Mouse (Mus musculus): ENCODE data around the gene Stag3.

Gene Stag3

DNA sequence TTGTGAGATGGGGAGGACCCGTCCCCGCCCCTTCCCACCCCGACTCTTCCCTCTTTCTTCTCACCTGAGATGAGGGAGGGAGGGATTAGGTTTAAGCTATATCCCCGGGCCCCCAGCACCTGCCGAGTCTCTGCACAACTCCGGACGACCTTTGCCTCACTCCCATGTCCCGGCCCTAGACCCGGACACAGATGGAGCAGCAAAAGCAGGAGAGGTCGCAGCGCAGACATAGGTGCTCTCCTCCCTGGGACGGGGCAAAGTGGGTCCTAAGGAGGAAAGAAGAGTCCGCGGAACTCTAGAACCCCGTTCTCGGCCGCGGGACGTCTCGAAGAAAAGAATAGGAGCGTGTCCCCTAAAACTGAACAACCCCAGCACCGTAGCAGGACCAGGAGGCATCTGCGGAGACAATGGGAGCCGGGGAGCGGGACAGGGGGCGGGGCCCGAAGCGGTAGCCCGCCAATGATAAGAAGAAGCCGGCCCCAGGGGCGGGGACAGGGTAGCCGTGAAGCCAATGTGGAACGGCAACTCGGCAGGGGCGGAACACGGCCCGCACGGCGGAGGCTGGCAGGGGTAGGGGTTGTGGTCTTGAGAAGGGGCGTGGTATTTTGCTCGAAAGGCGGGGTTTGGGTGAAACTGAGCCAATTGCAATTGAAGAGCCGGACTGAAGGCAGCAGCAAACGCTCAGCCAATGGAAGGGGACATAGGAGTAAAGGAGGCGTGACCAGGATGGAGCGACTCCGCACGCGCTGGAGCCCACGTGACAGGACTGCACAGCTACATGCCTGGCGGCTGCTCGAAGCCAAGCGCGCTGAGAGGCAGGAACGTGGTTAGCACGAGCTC lies at the start of gene Stag3, which contains the start of the genes Gm43720 and Gpc2:
Gene Stag3 (plus strand): TSS at position 656 of the 840 bp plus-strand sequence.
Gene Gm43720 (minus strand): TSS at position 374 of the 840 bp plus-strand sequence.
Gene Gpc2 (minus strand): TSS at position 421 of the 840 bp plus-strand sequence.
- DNase-seq (ENCODE audit: low spot score in 2 of 2) = peak; percentile 65 to 66

DNA sequence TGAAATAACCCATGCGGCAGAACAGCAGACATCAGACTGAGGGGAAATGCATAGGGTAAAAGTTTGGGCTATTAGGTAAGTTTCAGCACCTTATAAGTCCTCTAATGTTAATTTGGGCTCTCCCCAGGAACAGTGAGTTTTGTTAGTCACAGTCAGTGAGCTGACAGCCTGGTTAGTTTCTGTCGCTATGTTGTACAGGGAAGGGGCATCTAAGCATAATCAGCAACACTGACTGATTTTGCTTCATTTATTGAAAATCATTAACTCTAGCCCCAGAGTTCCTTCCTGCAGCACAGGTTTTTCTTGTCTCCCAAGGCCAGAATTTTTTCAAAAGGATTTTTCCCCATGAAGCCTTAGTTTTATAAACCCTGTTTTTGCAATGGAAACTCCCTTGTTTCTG lies 46.3 kb upstream of the Stag3 start:
- DNase-seq (ENCODE audit: low spot score in 2 of 2) = no peak

DNA sequence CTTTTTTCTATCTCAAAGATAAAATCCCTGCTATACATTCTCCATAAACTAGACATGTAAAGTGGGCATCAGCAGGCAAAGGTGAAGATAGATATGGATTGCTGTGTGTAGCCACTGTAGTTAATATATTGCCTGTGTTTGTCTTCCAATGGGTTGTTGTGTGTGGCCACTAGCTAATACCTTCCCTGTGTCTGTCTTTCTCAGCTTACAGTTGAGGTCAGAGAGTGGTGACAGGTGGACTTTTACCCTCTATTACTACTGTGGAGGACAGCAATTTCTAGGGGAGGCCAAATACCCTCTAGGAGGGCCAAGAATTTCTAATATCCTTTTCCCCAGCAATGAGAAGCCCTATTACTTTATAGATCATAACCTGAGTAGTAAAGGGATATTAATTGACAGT lies 45.8 kb upstream of the Stag3 start:
- no peak for DNase-seq (ENCODE audit: low spot score in 2 of 2)

DNA sequence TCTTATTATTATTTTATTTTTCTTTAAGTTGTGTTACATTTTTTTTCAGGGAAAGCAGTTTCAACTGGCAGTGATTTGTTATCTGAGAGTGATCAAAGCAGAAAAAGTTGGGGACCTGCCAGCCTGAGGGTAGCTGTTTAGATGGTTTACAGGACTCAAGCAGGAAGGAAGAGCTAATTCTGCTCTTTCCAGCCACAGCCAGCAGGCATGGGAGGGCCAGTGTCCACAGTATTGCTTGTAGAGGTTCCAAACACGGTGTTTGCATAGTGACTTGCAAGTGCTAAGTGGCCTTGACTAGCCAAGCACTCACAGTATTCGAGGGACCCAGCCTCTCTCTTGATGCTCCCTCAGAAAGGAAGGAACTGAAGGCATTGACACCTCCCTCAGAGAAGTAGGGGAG lies 38.5 kb upstream of the Stag3 start:
- DNase-seq (ENCODE audit: low spot score in 2 of 2) = no peak

DNA sequence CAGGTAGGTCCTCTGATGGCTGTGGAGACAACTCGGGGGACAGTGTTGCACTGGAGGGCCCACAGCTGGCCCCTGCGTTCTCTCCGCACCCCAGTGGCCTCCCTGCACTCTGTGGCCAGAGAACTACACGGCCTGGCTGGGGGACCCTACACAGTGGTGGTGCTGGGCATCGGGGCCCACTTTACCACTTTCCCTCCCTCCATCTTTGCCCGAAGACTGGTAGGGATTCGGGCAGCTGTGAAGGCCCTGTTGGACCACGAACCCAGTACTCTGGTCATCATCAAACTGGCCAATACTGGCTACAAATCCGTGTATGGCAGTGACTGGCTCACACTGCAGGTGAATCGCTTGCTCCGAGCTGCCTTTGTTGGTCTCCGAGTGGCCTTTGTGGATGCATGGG lies 28.9 kb upstream of the Stag3 start:
- DNase-seq (ENCODE audit: low spot score in 2 of 2) = no peak

DNA sequence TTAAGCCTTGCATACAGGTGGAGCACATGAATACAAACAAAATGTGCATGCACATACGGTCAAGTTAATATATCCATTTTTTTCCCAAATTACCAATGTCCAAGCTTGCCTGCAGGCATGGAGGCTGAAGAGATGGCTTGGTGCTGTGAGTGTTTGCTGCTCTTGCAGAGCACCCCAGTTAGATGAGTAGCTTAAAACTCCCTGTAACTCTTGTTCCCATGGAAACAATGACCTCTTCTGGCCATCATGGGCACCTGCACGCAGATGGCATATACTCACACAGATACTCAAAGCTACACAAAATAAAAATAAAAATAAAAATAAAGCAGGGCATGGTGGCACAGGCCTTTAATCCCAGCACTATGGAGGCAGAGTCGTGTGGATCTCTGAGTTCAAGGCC lies 27.0 kb upstream of the Stag3 start:
- DNase-seq (ENCODE audit: low spot score in 2 of 2) = no peak

DNA sequence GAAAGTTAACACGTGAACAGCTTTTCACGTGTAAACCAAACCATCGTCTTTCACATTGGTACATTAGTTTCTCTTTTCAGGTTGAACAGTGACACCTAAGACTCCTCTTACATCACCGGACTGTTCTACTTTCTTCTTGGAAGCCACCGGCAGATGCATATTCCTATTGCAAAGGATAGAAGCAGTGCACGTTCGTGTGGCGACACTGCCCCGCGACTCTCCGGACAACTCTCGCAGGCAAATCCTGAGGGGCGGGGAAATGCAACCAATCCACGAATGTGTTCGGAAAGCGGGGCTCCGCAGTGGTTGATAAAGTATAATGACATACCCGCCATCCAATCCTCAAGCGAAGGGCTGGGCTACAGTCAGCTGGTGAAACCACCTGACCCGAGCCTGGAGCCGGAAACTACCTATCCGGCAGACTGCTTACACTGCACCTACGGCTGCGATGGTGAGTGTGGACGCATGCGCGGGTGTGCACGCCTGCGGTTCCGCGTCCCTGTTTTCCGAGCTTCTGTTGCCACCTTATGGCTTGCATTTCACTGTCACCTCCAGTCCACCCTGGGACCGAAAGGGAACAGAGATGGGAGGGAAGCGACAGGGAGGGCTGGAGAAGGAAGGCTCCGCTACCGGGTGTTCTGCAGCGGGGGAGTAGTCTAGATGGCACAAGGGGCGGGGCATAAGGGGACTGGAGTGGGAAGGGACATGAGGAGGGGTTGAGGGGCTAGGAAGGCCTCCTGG lies 24.5 kb upstream of the Stag3 start, which contains the start of gene Lamtor4:
Gene Lamtor4 (plus strand): TSS at position 130 of the 741 bp plus-strand sequence.
- DNase-seq (ENCODE audit: low spot score in 2 of 2) = peak; percentile 96 to 97

DNA sequence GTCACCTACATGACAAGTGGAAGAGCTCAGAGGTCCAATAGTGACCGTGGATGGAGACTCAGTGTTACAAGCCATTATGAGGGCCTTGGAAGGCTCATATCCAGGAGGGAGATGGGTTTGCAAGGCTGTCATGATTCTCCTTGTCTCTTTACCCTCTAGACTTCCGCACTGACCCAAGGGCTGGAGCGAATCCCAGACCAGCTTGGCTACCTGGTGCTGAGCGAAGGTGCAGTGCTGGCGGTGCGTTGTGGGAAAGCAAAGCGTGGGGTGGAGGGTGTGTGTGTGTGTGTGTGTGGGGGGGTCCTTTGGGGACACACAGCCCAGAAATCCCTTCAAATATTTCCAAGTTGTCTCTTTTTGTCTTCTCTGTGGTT lies 24.0 kb upstream of the Stag3 start:
- DNase-seq (ENCODE audit: low spot score in 2 of 2) = no peak

DNA sequence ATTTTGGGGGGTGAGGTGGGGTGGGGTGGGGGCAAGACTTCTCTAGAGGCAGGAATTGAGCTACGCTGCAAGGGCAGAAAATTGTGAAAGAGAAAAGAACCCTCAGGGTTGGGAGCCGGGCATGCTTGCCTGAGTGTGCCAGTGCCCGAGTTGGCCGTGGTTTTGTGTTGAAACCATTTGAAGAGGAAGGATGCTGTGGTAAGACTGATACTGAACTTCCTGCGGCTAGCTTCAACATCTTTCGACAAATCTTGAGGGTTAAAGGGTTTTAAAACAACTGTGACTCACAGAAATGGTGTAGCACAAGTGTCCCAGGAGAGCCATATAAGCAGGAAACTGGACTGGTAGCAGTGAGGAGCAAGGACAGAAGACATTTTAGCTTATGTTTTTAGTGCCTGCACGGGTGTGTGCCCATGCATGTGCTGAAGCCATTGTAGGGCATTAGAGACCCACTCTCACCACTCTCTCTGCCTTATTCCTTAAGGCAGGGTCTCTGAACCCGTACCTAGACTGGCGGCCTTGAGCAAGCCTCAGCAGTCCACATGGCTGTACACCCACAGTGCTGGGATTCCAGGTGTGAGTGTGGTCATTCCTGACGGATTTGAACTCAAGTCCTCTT lies 23.0 kb upstream of the Stag3 start:
- DNase-seq (ENCODE audit: low spot score in 2 of 2) = no peak

DNA sequence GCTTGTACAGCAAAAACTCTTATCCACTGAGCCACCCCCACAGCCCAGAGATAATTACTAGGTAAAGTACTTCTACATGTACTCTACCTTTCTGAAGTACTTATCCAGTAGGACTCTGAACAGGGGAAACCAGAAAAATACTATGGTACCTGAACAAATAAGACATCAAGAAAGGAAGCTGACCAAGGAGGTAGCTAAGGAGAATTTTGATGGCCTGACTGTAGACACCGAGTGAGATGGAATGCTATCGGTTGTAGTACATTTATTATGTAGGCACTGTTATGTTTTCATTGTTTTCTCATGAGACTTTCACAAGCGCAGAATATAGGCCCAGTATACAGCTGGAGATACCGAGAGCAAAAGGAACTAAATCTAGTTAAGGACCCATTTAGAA lies 22.5 kb upstream of the Stag3 start:
- no peak for DNase-seq (ENCODE audit: low spot score in 2 of 2)

DNA sequence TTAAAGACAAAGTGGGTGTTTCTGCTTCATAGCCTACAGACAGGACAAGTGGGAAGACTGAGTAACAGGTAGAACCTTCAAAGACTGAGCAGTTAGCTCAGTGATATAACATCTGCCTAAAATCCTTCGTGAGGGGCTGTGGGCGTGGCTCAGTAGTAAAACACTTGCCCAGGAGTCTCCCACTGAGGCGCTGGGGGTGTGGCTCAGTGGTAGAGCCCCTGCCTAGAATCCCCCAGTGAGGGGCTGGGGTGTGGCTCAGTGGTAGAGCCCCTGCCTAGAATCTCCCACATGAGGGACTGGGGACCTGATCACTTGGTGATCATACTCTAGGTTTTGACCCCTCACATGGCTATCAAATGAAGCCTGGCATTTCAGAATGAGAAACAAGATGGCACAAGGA lies 22.0 kb upstream of the Stag3 start:
- no peak for DNase-seq (ENCODE audit: low spot score in 2 of 2)

DNA sequence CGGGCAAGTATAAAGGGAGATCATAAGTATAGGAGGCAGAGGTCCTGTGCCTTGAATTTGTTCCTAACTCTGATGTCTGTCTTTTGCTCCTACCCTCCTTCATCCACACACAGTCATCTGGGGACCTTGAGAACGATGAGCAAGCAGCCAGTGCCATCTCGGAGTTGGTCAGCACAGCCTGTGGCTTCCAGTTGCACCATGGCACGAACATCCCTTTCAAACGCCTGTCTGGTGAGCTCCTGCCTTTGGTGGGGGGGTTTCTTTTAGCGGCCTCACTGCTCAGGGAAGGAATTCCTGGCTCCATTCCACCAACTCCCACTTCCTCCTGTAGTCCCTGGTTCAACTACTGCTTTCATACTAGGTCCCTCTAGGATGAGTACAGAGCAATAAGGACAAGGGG lies 21.5 kb upstream of the Stag3 start:
- no peak for DNase-seq (ENCODE audit: low spot score in 2 of 2)

DNA sequence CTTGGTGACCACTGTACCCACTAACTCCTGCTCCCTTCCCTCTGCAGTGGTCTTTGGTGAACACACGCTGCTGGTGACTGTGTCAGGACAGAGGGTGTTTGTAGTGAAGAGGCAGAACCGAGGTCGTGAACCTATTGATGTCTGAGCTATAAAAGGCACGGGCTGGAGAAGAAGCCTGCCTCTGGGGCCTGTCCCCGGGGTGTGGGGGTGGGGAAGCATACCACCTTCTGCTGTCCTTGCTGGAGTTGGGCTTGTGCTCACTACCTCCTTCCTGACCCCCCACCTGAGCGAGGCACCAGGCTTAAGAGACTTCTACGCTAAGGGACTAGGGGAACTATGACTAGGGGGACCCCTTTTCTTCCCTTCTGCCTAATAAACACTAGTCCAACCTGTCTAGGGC lies 21.0 kb upstream of the Stag3 start:
- no peak for DNase-seq (ENCODE audit: low spot score in 2 of 2)

DNA sequence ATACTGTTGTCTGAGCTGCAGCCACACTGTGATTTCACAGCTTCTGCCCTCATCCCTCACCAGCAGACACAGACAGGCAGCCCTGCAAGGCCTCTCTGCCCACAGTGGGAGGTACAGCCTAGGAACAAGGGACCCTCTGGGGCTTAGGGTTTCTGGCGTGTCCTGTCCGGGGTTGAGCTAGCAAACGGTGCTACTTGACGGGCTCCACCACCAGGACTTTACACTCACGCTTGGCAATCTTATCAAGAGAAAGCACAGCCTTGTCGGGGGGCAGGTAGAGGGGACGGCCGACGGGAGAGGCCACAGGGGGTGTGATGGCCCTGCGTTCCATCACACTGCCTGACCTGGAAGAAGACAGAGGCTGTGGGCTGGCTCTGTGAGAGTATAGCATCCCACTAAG lies 20.0 kb upstream of the Stag3 start:
- no peak for DNase-seq (ENCODE audit: low spot score in 2 of 2)

DNA sequence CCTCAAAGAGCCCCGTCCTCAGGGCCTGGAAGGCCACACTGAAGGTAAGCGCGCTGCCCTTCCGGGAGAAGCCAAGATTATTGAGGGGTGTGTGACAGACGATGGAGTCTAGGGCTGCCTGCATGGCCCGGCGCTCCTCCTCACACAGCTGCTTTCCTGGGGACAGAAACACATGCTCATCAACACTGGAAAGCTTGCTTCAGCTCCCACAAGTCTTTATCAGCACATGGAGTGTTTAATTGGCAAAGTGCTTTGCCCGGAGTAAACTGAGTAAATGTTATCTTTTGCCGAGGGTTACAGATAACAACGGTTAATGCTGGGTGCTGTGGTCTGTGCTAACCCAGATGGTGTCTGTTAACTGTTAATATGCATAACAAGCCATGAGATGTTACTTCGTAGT lies 19.2 kb upstream of the Stag3 start:
- DNase-seq (ENCODE audit: low spot score in 2 of 2) = no peak

DNA sequence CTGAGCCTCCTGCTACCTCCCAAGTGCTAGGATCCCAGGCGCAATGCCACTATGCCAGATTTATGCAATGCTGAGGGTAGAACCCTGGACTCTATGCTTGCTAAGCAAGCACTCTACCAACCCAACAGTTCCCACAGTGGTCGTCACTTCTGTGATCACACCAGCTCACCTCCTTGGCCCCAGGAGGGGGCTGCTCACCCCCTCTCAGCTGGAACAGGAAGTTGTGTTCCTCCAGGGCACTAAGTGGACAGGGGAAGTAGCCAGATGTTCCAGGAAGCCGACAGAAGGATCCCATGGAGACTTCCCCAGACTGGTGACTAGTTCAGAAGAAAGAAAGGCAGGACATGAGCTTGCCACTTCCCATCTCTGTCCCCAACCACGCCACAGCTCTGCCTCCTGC lies 18.0 kb upstream of the Stag3 start:
- DNase-seq (ENCODE audit: low spot score in 2 of 2) = no peak

DNA sequence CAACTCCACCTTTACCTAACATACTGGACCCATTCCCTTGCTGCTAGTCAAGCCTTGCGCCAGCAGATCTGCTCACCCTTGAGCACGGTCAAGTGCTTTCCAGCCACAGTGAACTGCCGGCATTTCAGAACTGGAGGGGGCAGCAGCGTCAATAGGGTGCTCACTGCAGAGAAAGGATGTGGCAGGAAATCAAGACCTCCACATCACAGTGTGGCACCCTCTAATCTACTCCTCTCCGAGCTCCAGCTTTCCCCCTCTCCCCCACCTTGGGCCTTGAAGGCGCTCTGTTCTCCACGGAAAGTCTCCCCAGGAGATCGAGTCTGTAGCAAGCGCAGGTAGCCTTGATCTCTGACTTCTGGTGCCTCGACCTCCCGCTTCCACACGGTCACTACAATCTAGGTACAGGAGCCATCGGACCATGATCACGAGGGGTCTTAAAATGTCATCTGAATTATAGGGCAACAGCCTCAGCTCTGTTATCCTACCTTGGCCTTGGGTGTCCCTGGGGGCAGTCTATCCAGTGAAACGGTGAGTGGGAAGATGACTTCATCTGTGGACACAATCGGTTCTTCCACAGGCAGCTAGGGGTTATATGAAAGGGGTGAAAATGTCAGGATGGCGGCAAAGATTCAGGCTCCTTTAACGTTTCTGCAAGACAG lies 17.3 kb upstream of the Stag3 start:
- DNase-seq (ENCODE audit: low spot score in 2 of 2) = no peak

DNA sequence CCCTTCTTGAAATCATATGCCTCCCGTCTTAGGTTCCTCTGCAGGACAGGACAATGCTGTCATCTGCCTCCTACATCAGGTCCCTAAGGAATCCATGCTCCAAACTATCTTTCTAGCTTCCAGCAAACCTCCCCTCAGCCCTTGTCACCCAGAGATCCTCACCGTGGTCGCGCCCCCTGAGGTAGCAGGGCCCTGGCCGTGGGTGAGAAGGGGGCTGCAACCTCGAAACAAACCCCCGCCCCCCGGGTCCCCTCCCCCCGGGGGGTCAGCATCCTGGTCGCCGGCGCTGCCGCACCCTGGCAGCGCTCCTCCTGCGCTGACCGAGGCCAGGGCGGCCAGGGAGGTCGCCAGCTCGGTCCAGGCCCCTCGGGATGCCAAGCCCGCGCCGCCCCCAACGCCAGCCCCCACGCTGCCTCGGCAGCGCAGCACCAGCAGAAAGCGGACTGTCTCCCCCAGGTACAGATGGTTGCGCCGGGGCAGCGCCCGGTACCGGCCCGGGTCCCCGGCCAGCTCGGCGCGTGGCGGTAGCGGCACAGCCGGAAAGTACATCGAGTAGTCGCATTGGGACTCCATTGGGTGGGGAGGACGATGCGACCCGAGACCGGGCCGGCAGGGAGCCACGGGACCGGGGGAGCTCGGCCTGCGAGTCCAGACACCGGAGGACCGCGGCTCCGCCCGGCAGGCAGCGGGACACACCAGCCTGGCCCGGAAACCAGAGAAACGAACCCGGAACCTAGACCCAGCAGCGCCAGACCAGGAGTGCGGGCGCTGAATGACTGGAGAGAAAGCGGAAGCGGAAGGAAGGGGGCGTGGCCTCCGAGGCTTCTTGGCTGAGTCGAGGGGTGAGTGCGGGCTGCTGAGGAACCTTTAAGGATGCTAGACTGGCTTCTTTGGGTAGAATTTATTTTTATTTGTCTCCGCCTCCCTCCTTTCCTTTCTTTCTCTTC lies 16.5 kb upstream of the Stag3 start, which contains the start of gene BC037034:
Gene BC037034 (minus strand): TSS at position 774 of the 947 bp plus-strand sequence.
- DNase-seq (ENCODE audit: low spot score in 2 of 2) = peak; percentile 92 to 93

DNA sequence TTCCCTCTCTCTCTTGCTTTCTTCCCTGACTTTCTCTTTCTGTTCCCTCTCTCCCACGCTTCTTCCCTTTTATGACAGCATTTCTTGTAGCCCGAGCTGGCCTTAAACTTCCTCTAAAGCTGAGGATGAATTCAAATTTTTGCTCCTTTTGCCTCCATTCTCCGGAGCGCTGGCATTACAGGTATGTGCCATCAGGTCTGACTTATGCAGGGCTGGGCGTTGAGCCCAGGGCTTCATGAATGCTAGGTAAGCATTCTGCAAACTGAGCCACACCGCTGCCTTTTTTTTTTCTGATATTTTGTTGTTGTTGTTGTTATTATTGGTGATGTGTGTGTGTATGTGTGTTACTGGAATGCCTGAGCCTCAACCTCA lies 15.8 kb upstream of the Stag3 start:
- no peak for DNase-seq (ENCODE audit: low spot score in 2 of 2)

DNA sequence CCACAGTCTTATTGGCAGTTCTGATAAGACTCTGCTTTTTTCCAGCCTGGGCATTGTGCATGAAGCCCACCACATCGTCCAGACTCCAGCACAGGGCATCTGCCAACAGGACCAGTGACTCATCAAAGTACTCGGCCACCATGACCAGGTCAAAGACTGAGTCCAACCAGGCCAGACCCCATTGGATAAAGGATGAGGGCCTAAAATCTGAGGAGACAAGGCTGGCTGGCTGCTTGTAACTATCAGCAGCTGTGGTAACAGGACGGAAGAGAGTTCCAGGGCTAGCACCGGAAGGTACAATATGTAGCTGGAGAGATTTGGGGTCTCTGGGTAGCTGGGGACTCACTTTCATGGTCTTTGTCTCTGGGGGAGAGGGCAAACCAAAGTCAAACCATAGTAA lies 14.3 kb upstream of the Stag3 start:
- DNase-seq (ENCODE audit: low spot score in 2 of 2) = no peak

DNA sequence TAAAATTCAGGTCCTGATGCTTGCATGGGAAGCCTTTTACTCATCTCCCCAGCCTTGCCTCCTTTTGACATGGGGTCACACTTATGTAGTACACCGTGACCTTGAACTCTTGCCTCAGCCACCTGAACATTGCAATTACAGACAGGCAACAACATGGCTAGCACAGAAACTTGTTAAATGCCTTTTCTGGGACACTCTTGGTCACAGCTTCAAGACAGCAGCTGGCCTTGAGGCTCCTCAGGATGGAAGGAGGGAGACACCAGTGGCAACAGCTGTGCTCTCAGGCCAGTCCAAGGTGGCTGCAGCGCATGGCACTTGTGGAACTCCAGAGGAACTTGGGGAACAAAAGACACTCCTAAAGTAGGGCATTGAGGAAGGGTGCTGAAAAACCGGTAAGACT lies 12.9 kb upstream of the Stag3 start:
- no peak for DNase-seq (ENCODE audit: low spot score in 2 of 2)

Measured in right cerebral cortex, adult 2 months (tissue).